Mouse (Mus musculus) small intestine, adult 2 months (tissue): ENCODE measurements at regions not wholly inside any gene's neighbourhood (a gene's known extent, or its start where the extent isn't known, plus 50 kb on each side); places are given as distances from the start of the nearest gene placed in this dataset.

Experiments
- H3K27ac ChIP-seq: fragments of 200-500 bp; 2 replicates; pipeline ENCODE4 v1.5.1; 2012; ENCODE audit warnings: low read depth, low read length, control low read depth, inconsistent platforms; ENCODE audit not compliant: insufficient read depth
- H3K27me3 ChIP-seq: fragments of 200-500 bp; 2 replicates; pipeline ENCODE4 v1.6.1; 2012; ENCODE audit warnings: mild to moderate bottlenecking, moderate library complexity, low read length, inconsistent platforms; ENCODE audit not compliant: control insufficient read depth, insufficient read depth
- H3K36me3 ChIP-seq: fragments of 200-500 bp; 2 replicates; pipeline ENCODE4 v1.6.1; 2012; ENCODE audit warnings: mild to moderate bottlenecking, low read length, control low read depth, inconsistent platforms; ENCODE audit not compliant: control insufficient read depth, insufficient read depth
- H3K4me1 ChIP-seq: fragments of 200-500 bp; 2 replicates; pipeline ENCODE4 v1.6.1; 2012; ENCODE audit warnings: low read length, inconsistent platforms, mixed read lengths; ENCODE audit not compliant: control insufficient read depth, insufficient read depth, insufficient read length
- H3K4me3 ChIP-seq: fragments of 200-500 bp; 2 replicates; pipeline ENCODE4 v1.5.1; 2012; ENCODE audit warnings: low read depth, mild to moderate bottlenecking, control low read depth, inconsistent platforms, low read length, moderate library complexity
- CTCF ChIP-seq: fragments of 200-500 bp; IDR thresholded peaks from 2 replicates; pipeline ENCODE4 v1.5.1; 2012; ENCODE audit warnings: low read depth, mild to moderate bottlenecking, control low read depth, inconsistent platforms, low read length, moderate library complexity, mixed read lengths; ENCODE audit not compliant: insufficient replicate concordance, insufficient read length; ENCODE audit errors: extremely low read depth
- POLR2A ChIP-seq: fragments of 200-500 bp; IDR thresholded peaks from 2 replicates; pipeline ENCODE4 v1.6.1; 2012; ENCODE audit warnings: low read depth, mild to moderate bottlenecking, control low read depth, inconsistent platforms, low read length, moderate library complexity
- WGBS: fragments of 180-500 bp; shearing (Covaris S2); methylation state at CpG from one replicate; pipeline ENCODE4 v1.1.7; 2018; 5-methylcytosine and 5-hydroxymethylcytosine counted together

- H3K27me3 ChIP-seq, result no peaks in the 10 kb centered on the region
- TF ChIP-seq CTCF (no peak), POLR2A (no peak)
- no peak overlapping the region for H3K27ac ChIP-seq
- H3K4me1 ChIP-seq, result no peaks in the 10 kb centered on the region
- H3K4me3 ChIP-seq, result no peak overlapping the region
- no peaks in the 10 kb centered on the region for H3K36me3 ChIP-seq
- WGBS, result 82% methylated on average over 2 of the region's 2 CpGs
Observed at GRCm38 (mm10) chr9:94382293-94382692, 155.6 kb downstream of the 1190002N15Rik start.

- TF ChIP-seq POLR2A (no peak), CTCF (no peak)
- H3K27ac ChIP-seq, result no peak overlapping the region
- 23% methylated on average over 5 of the region's 5 CpGs for WGBS
- H3K36me3 ChIP-seq, result no peaks in the 10 kb centered on the region
- H3K4me3 ChIP-seq, result no peak overlapping the region
- H3K4me1 ChIP-seq, result no peaks in the 10 kb centered on the region
- H3K27me3 ChIP-seq, result no peaks in the 10 kb centered on the region
Observed at GRCm38 (mm10) chr9:94378835-94379234, 159.0 kb downstream of the 1190002N15Rik start.

- H3K4me3 ChIP-seq, result no peak overlapping the region
- no peaks in the 10 kb centered on the region for H3K36me3 ChIP-seq
- no peak overlapping the region for H3K27ac ChIP-seq
- no peaks in the 10 kb centered on the region for H3K27me3 ChIP-seq
- 87% methylated on average over 6 of the region's 6 CpGs for WGBS
- TF ChIP-seq POLR2A, result no peak
- no peak for TF ChIP-seq CTCF
- no peaks in the 10 kb centered on the region for H3K4me1 ChIP-seq
Observed at GRCm38 (mm10) chr9:94378291-94378690, 159.6 kb downstream of the 1190002N15Rik start.

DNA sequence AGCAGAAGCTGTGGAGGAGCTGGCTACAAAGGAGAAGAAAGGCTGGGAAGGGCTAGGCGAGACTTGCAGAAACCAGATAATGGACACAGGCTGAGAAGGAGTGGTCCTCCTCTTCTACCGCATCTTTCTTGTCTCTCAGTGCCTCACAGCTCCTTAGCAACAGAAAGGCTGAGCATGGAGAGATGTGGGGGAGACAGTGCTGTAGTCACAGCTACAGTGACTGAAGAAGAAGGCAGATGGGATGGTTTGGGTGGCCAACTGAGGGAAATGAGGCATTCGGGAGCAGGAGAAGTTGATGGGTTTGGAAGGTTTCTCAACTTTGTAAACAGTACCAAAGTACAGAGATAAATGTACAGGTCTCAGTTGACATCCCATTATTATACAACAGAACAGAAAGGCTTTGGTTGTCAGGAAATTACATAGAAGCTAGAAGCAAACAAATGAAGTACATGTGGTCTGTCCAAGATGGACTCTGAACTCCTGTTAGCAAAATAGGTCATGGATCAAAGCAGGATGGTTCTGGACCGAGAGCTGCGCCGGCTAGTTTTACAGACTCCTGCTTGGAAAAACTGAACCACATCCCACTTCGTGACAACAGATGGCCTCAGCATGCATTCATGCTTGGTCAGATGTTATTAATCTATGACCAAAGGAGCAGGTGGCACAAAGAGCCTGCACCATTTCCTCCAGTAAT is 160.4 kb downstream of the 1190002N15Rik start:
- H3K36me3 ChIP-seq, result no peaks in the 10 kb centered on the region
- TF ChIP-seq POLR2A (no peak), CTCF (no peak)
- H3K4me3 ChIP-seq, result no peak overlapping the region
- no peaks in the 10 kb centered on the region for H3K4me1 ChIP-seq
- WGBS, result 63% methylated on average over 7 of the region's 7 CpGs
- no peak overlapping the region for H3K27ac ChIP-seq
- no peaks in the 10 kb centered on the region for H3K27me3 ChIP-seq

DNA sequence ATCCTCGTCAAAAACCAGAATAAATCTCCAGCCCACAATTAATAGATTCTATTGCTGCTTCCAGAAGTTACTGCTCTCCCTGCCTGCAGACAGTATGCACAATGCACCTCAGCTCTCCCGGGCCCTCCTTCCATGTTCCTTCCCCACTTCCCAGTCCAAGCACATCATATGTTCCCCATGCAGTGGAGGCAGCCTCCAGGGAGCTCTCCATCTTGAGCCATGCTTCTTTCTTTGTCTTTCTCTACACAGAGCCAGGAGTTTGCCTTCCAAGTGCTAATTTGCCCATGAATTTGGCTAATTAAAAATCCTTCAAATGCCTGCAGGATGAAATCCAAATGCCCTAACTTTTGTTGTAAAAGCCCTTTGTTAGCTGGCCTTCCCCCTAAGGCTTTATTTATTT is 166.9 kb downstream of the 1190002N15Rik start:
- no peaks in the 10 kb centered on the region for H3K4me1 ChIP-seq
- 80% methylated on average over 2 of the region's 2 CpGs for WGBS
- H3K4me3 ChIP-seq, result no peak overlapping the region

GRCm38 (mm10) chr9:94368231-94368936 is 169.5 kb downstream of the 1190002N15Rik start:
- TF ChIP-seq CTCF, result no peak
- no peak for TF ChIP-seq POLR2A
- Histone ChIP-seq H3K36me3 (no peaks in the 10 kb centered on the region), H3K4me1 (no peaks in the 10 kb centered on the region), H3K27me3 (no peaks in the 10 kb centered on the region), H3K27ac (no peak overlapping the region), H3K4me3 (no peak overlapping the region)
- 69% methylated on average over 7 of the region's 7 CpGs for WGBS

More for the DNA sequence above, 166.9 kb downstream of the 1190002N15Rik start:
- Histone ChIP-seq H3K27me3 (no peaks in the 10 kb centered on the region), H3K27ac (no peak overlapping the region), H3K36me3 (no peaks in the 10 kb centered on the region)
- TF ChIP-seq POLR2A (no peak), CTCF (no peak)

DNA sequence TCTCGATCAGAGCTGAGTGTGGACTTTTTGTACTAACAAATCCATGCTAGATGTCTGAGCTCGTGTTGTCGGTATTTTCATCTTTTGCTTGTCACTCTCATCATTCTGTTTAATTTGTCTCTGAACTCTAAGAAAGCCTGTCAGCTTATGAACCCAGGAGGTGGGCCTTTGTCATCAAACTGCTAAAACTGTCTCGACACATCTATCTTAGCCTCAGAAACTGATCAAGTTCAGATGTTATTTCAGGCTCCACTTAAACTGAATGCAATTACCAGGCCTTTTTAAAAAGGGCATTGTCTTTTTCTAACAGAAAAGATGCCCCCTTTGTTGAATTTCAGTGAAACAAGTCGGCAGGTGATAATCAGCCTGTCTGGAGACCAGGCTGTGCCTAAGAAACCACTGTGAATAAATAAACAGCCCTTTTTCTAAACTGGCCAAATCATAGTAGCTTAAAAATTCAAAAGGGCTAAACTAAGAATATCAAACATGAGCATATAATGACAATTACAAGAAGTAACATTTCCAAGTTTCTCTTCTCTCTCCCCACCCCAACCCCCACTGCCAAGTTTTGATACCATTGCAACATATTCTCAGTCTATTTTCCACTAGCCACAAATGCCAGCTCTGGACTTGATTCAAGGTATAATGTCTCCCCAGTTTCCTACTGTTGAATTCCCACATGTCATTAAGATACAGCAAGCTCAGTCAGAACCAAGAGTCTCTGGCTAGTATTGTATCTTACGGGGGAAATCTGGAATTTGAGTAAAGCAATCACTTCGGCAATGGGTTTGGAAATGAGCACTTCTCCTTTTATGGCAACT is 175.8 kb downstream of the 1190002N15Rik start:
- Histone ChIP-seq H3K27ac (no peak overlapping the region), H3K27me3 (no peaks in the 10 kb centered on the region), H3K4me3 (no peak overlapping the region), H3K4me1 (no peaks in the 10 kb centered on the region), H3K36me3 (no peaks in the 10 kb centered on the region)
- TF ChIP-seq CTCF (no peak), POLR2A (no peak)
- 71% methylated on average over 7 of the region's 7 CpGs for WGBS
